Mouse (Mus musculus) CD4-positive helper T cell, adult 2 months (primary cell): ENCODE data around the gene Prpf31.
"Not testable (repeated sequence)": the region's sequence is repeated elsewhere in the genome, so short reads cannot be mapped to it uniquely, and the experiment has no call there.

Source experiments
- DNase-seq: peaks from one replicate; pipeline ENCODE4 v3.0.0-alpha.2; 2012; ENCODE audit warnings: low read depth, missing footprints, low spot score

Gene Prpf31

GRCm38 (mm10) chr7:3629543-3630477 lies at the start of gene Prpf31, which contains the start of gene Tfpt:
Gene Prpf31 (plus strand): TSS chr7:3629985.
Gene Tfpt (minus strand): TSS chr7:3629929.
- DNase-seq = peak; percentile 94

GRCm38 (mm10) chr7:3580029-3580428 lies 49.8 kb upstream of the Prpf31 start:
- no peak for DNase-seq

GRCm38 (mm10) chr7:3585763-3586162 lies 44.0 kb upstream of the Prpf31 start:
- no peak for DNase-seq

GRCm38 (mm10) chr7:3586255-3586654 lies 43.5 kb upstream of the Prpf31 start:
- no peak for DNase-seq

- no peak for DNase-seq
Measured at GRCm38 (mm10) chr7:3587292-3587691, 42.5 kb upstream of the Prpf31 start.

- no peak for DNase-seq
Measured at GRCm38 (mm10) chr7:3590550-3590949, 39.2 kb upstream of the Prpf31 start.

GRCm38 (mm10) chr7:3591534-3591933 lies 38.3 kb upstream of the Prpf31 start:
- no peak for DNase-seq

- no peak for DNase-seq
Measured at GRCm38 (mm10) chr7:3593855-3594254, 35.9 kb upstream of the Prpf31 start.

GRCm38 (mm10) chr7:3594686-3595085 lies 35.1 kb upstream of the Prpf31 start:
- peak; percentile 39 for DNase-seq

- DNase-seq = peak; percentile 68
Measured at GRCm38 (mm10) chr7:3595146-3595545, 34.6 kb upstream of the Prpf31 start.

GRCm38 (mm10) chr7:3597755-3598154 lies 32.0 kb upstream of the Prpf31 start:
- DNase-seq = not testable (repeated sequence)

- DNase-seq = peak; percentile 77
Measured at GRCm38 (mm10) chr7:3601119-3601518, 28.7 kb upstream of the Prpf31 start.

GRCm38 (mm10) chr7:3606798-3607197 lies 23.0 kb upstream of the Prpf31 start:
- peak; percentile 41 for DNase-seq

- no peak for DNase-seq
Measured at GRCm38 (mm10) chr7:3607391-3607790, 22.4 kb upstream of the Prpf31 start.

GRCm38 (mm10) chr7:3608668-3609067 lies 21.1 kb upstream of the Prpf31 start:
- DNase-seq = no peak

GRCm38 (mm10) chr7:3609082-3609481 lies 20.7 kb upstream of the Prpf31 start:
- no peak for DNase-seq

- no peak for DNase-seq
Measured at GRCm38 (mm10) chr7:3610437-3610836, 19.3 kb upstream of the Prpf31 start.

GRCm38 (mm10) chr7:3611006-3611405 lies 18.8 kb upstream of the Prpf31 start:
- DNase-seq = no peak

GRCm38 (mm10) chr7:3614021-3614420 lies 15.8 kb upstream of the Prpf31 start:
- DNase-seq = no peak

- DNase-seq = no peak
Measured at GRCm38 (mm10) chr7:3616057-3616388, 13.8 kb upstream of the Prpf31 start, which contains the start of gene Oscar. Gene Oscar (minus strand): TSS chr7:3616157.

- no peak for DNase-seq
Measured at GRCm38 (mm10) chr7:3616389-3617241, 13.2 kb upstream of the Prpf31 start.
